Mouse (Mus musculus) kidney, postnatal 0 days (tissue): ENCODE measurements around the gene Ceacam10. TPM values are rescaled to one million over a fixed set of nuclear protein-coding genes. Genes with fewer than 3 reads are reported as not detected.
A peak's percentile ranks its signal among the peaks of the same experiment; 100 is the strongest.

Experiments used
- ATAC-seq: fragments of 200-750 bp; cut with Nextera tagmentation; replicated peaks from 2 replicates; pipeline ENCODE4 v1.8.0; 2017; ENCODE audit warnings: low read depth, moderate number of reproducible peaks, moderate TSS enrichment, moderate library complexity; ENCODE audit not compliant: low FRiP score
- DNase-seq: peaks from one replicate; pipeline ENCODE4 v3.0.0-alpha.2; 2016; ENCODE audit warnings: low spot score
- H3K27ac ChIP-seq: fragments of 300-500 bp; sonication (generic); 2 replicates; pipeline ENCODE4 v1.5.1; 2014; ENCODE audit warnings: mild to moderate bottlenecking
- H3K27me3 ChIP-seq: fragments of 300-500 bp; sonication (generic); 2 replicates; pipeline ENCODE4 v1.6.1; 2014; ENCODE audit warnings: low read length, mixed read lengths; ENCODE audit not compliant: insufficient read depth
- H3K36me3 ChIP-seq: fragments of 300-500 bp; sonication (generic); 2 replicates; pipeline ENCODE4 v1.6.1; 2014; ENCODE audit warnings: low read length, mixed read lengths; ENCODE audit not compliant: insufficient read depth
- H3K4me1 ChIP-seq: fragments of 300-500 bp; sonication (generic); replicated peaks from 2 replicates; pipeline ENCODE4 v1.6.1; 2014; ENCODE audit warnings: antibody characterized with exemption, low read length, mixed read lengths; ENCODE audit not compliant: insufficient read depth
- H3K4me2 ChIP-seq: fragments of 300-500 bp; sonication (generic); 2 replicates; pipeline ENCODE4 v1.6.1; 2014; ENCODE audit warnings: mild to moderate bottlenecking, low read length, moderate library complexity, mixed read lengths
- H3K4me3 ChIP-seq: fragments of 300-500 bp; sonication (generic); replicated peaks from 2 replicates; pipeline ENCODE4 v1.5.1; 2014; ENCODE audit warnings: low read depth, low read length
- H3K9ac ChIP-seq: fragments of 300-500 bp; sonication (generic); 2 replicates; pipeline ENCODE4 v1.6.1; 2014; ENCODE audit warnings: low read depth, low read length
- H3K9me3 ChIP-seq: fragments of 300-500 bp; sonication (generic); replicated peaks from 2 replicates; pipeline ENCODE4 v1.6.1; 2016; ENCODE audit warnings: low read length, inconsistent platforms, mixed read lengths
- CTCF ChIP-seq: IDR thresholded peaks from 2 replicates; pipeline ENCODE4 v1.5.1; 2016; ENCODE audit warnings: antibody characterized with exemption, low read depth, mild to moderate bottlenecking, moderate library complexity
- WGBS: fragments of 180-500 bp; shearing (Covaris S2); extraction: QIAGEN DNeasy Blood & Tissue Kit; methylation state at CpG from one replicate; pipeline ENCODE4 v1.1.7; 2014; 5-methylcytosine and 5-hydroxymethylcytosine counted together
- polyA plus RNA-seq: library from polyadenylated mRNA; unstranded; fragments of >200 nt; fragmentation: Nextera tagmentation; extraction: Ambion mirVana; gene quantifications from 2 replicates; pipeline ENCODE4 v1.2.1, GENCODE M21; 2015

Ceacam10 gene
- polyA plus RNA-seq, 1 experiment from 2014 or later, result 0.11 TPM

DNA sequence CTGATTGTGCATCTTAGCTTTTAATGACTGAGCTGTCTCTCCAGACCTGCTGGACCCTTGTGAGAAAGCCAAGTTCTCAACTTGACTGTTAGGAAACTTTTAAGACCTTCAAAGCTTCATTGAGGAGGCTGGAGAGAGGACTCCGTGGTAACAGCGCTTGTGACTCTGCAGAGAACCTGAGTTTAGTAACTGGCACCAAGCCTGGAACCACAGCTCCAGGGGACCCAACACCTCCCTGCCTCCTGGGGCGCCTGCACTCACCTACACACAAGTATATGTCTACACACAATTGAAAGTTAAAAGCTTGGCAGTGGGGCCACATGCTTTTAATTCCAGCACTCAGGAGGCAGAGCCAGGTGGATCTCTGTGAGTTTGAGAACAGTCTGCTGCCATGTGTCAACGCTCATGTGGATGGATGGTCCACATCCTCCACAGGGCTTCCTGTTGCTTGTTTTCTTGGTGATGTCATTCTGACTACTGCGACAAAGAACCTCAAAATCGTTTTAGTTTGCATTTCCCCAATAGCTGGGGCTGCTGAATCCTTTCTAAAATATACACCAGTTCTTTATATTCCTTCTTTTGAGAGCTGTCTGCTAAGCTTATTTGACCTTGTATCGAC, 25.3 kb downstream of the Ceacam10 start:
- no peak overlapping the region for H3K4me2 ChIP-seq
- ATAC-seq (no peak), DNase-seq (no peak)
- no peak overlapping the region for H3K9ac ChIP-seq
- no peaks in the 10 kb centered on the region for H3K4me1 ChIP-seq
- no peaks in the 10 kb centered on the region for H3K27me3 ChIP-seq
- no peak overlapping the region for H3K4me3 ChIP-seq
- no peaks in the 10 kb centered on the region for H3K36me3 ChIP-seq
- H3K9me3 ChIP-seq, result no peaks in the 10 kb centered on the region
- no peak for TF ChIP-seq CTCF
- WGBS, result 63% methylated on average over 7 of the region's 7 CpGs
- H3K27ac ChIP-seq, result no peak overlapping the region

GRCm38 (mm10) chr7:24804826-24805225, 27.8 kb downstream of the Ceacam10 start:
- H3K4me1 ChIP-seq, result no peaks in the 10 kb centered on the region
- no peak for TF ChIP-seq CTCF
- ATAC-seq (no peak), DNase-seq (peak; percentile 9)
- no peaks in the 10 kb centered on the region for H3K27me3 ChIP-seq
- H3K9ac ChIP-seq, result no peak overlapping the region
- H3K4me3 ChIP-seq, result no peak overlapping the region
- no peak overlapping the region for H3K27ac ChIP-seq
- 50% methylated on average over 6 of the region's 6 CpGs for WGBS
- H3K4me2 ChIP-seq, result no peak overlapping the region
- H3K36me3 ChIP-seq, result no peaks in the 10 kb centered on the region
- H3K9me3 ChIP-seq, result no peaks in the 10 kb centered on the region

- no peak overlapping the region for H3K9ac ChIP-seq
- no peaks in the 10 kb centered on the region for H3K36me3 ChIP-seq
- DNase-seq (no peak), ATAC-seq (no peak)
- H3K27ac ChIP-seq, result no peak overlapping the region
- no peak for TF ChIP-seq CTCF
- H3K4me3 ChIP-seq, result no peak overlapping the region
- no peak overlapping the region for H3K4me2 ChIP-seq
- WGBS, result 41% methylated on average over 2 of the region's 2 CpGs
- no peaks in the 10 kb centered on the region for H3K4me1 ChIP-seq
- no peaks in the 10 kb centered on the region for H3K9me3 ChIP-seq
- 0 out of 2 replicates have a peak, but pooled peaks cover 3% of the 10 kb centered on the region for H3K27me3 ChIP-seq
Measured at GRCm38 (mm10) chr7:24809041-24809440, 32.0 kb downstream of the Ceacam10 start.

DNA sequence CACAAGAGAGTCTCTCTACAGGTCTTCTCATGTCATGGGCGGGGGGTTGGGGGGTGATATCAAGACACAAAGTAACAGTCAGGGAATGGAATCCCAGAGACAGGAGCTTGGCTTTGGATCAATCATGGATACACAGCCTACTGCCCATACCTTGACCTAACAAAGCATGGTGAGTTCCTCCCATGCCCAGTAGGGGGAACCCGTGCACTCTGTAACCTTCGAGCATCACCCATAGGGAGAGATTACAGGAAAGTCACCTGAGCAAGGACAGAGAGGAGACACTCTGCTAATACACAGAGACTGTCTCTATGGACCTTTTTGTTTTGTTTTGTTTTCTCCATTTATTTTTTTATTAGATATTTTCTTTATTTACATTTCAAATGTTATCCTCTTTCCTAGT, 40.5 kb downstream of the Ceacam10 start:
- 0% methylated on average over 3 of the region's 3 CpGs for WGBS
- H3K4me2 ChIP-seq, result no peak overlapping the region
- H3K27me3 ChIP-seq, result no peaks in the 10 kb centered on the region
- H3K4me1 ChIP-seq, result no peaks in the 10 kb centered on the region
- H3K9ac ChIP-seq, result no peak overlapping the region
- peak; percentile 87 for TF ChIP-seq CTCF
- H3K9me3 ChIP-seq, result no peaks in the 10 kb centered on the region
- DNase-seq (peak; percentile 83), ATAC-seq (no peak)
- H3K27ac ChIP-seq, result no peak overlapping the region
- no peaks in the 10 kb centered on the region for H3K36me3 ChIP-seq
- no peak overlapping the region for H3K4me3 ChIP-seq

- TF ChIP-seq CTCF, result no peak
- ATAC-seq (no peak), DNase-seq (no peak)
- WGBS, result 60% methylated on average over 7 of the region's 7 CpGs
- Histone ChIP-seq H3K9me3 (no peaks in the 10 kb centered on the region), H3K4me2 (no peak overlapping the region), H3K36me3 (no peaks in the 10 kb centered on the region), H3K27ac (no peak overlapping the region), H3K27me3 (no peaks in the 10 kb centered on the region), H3K9ac (no peak overlapping the region), H3K4me3 (no peak overlapping the region), H3K4me1 (no peaks in the 10 kb centered on the region)
Measured at GRCm38 (mm10) chr7:24824452-24824851, 47.4 kb downstream of the Ceacam10 start.

- DNase-seq, result no peak
- no peaks in the 10 kb centered on the region for H3K27me3 ChIP-seq
- H3K27ac ChIP-seq, result no peak overlapping the region
- no peak overlapping the region for H3K4me2 ChIP-seq
- H3K36me3 ChIP-seq, result no peaks in the 10 kb centered on the region
- no peaks in the 10 kb centered on the region for H3K4me1 ChIP-seq
- ATAC-seq, result no peak
- H3K4me3 ChIP-seq, result no peak overlapping the region
- no peak overlapping the region for H3K9ac ChIP-seq
- no peak for TF ChIP-seq CTCF
- no peaks in the 10 kb centered on the region for H3K9me3 ChIP-seq
- 88% methylated on average over 4 of the region's 4 CpGs for WGBS
Measured at GRCm38 (mm10) chr7:24827181-24827580, 50.2 kb downstream of the Ceacam10 start.

Other genes with a start within 250 kb of the Ceacam10 start
- gene Irgq, start 246.5 kb upstream of the Ceacam10 start, polyA plus RNA-seq, result 5.4 and 6.0 TPM in 2 replicates
- gene Pinlyp, start 231.1 kb upstream of the Ceacam10 start, polyA plus RNA-seq, result 0.50 and 0.55 TPM in 2 replicates
- 58.4 and 63.6 TPM in 2 replicates for gene Xrcc1, start 230.9 kb upstream of the Ceacam10 start, polyA plus RNA-seq
- gene Ethe1, start 189.7 kb upstream of the Ceacam10 start, polyA plus RNA-seq, result 43.7 and 43.8 TPM in 2 replicates
- gene Zfp575, start 189.6 kb upstream of the Ceacam10 start, polyA plus RNA-seq, result 4.0 and 4.3 TPM in 2 replicates
- gene Phldb3, start 166.4 kb upstream of the Ceacam10 start, polyA plus RNA-seq, result 0.11 and 0.20 TPM in 2 replicates
- 0.68 and 0.88 TPM in 2 replicates for gene Lypd3, start 140.7 kb upstream of the Ceacam10 start, polyA plus RNA-seq
- not detected in 2 replicates for gene Tex101, start 100.5 kb upstream of the Ceacam10 start, polyA plus RNA-seq
- not detected in 2 replicates for gene BC049730, start 68.0 kb upstream of the Ceacam10 start, polyA plus RNA-seq
- not detected in 2 replicates for gene Gm4763, start 50.3 kb upstream of the Ceacam10 start, polyA plus RNA-seq
- gene Cd177, start 16.9 kb upstream of the Ceacam10 start, polyA plus RNA-seq, result 0.05 and 0.36 TPM in 2 replicates
- 16.5 and 18.6 TPM in 2 replicates for gene Gm9844, start 85.0 kb downstream of the Ceacam10 start, polyA plus RNA-seq
- gene Lypd4, start 92.7 kb downstream of the Ceacam10 start, polyA plus RNA-seq, result not detected in 2 replicates
- 0.12 and 0.19 TPM in 2 replicates for gene Dmrtc2, start 92.9 kb downstream of the Ceacam10 start, polyA plus RNA-seq
- 2,933 and 3,330 TPM in 2 replicates for gene Rps19, start 107.2 kb downstream of the Ceacam10 start, polyA plus RNA-seq
- 1.7 and 2.7 TPM in 2 replicates for gene Cd79a, start 120.2 kb downstream of the Ceacam10 start, polyA plus RNA-seq
- 63.6 and 66.1 TPM in 2 replicates for gene Arhgef1, start 125.7 kb downstream of the Ceacam10 start, polyA plus RNA-seq
- gene Gm4881, start 167.3 kb downstream of the Ceacam10 start, polyA plus RNA-seq, result not detected in 2 replicates
- gene Rabac1, start 195.5 kb downstream of the Ceacam10 start, polyA plus RNA-seq, result 292 and 315 TPM in 2 replicates
- 0.32 and 0.36 TPM in 2 replicates for gene Atp1a3, start 228.8 kb downstream of the Ceacam10 start, polyA plus RNA-seq